Mouse (Mus musculus) thymus, postnatal 25 days (tissue): Measurements from ENCODE around the gene Asb3.

Source experiments
- DNase-seq: peaks from one replicate; pipeline ENCODE4 v3.0.0; 2022

Gene Asb3

DNA sequence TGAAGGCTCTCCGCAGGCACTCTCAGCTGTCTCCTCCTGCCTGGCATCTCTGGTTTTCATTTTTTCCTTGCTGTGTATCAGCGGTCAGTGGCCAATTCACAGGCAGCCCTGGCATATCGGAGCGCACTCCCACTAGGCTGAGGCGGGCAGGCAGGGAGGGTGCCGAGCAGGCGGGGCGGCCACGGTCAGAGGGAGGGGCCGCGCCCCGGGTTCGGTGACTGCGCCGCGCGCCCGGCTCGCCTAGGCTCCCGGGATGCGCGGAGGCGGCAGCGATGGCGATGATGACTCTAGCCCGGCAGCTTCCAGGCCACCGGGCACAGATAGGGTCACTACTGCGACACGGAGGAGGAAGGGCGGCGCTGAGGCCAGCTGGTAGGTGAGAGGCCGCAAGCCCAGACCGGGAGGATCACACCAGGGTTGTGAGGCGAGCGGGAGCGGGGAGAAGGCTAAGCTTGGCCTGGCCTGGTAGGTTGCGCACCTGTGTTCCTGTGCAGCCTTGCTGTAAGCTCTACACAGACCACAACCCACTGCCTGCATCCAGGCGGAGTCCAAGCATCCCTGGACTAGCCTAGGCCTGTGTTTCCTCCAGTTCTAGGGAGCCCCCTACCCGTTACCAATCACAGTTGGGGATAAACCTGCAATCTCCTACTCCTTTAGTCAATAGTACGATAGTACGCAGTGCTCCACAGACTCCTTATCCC, at the start of gene Asb3, which contains the start of gene Gpr75:
Gene Asb3 (plus strand): TSS at position 246 of the 701 bp plus-strand sequence.
Gene Gpr75 (plus strand): TSS at position 188 of the 701 bp plus-strand sequence.
- DNase-seq, result no peak

DNA sequence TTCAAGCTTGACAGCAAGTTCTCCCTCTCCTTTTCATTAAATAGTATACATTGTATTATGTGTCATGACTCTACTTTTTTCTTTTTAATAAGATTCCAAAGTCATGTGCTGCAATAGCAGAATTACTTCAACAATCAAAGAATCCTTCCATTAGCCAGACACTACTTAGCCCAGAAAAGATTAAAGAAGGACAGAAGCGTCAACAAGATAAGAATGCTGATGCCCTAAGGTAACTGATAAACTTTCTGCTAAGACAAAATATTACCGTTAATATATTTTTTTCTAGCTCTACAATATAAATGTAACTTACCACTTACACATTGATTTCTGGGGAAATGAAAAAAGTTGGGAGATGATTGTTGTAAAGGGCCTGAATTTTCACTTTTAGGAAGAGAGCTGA, 46.4 kb upstream of the Asb3 start:
- DNase-seq, result no peak

DNA sequence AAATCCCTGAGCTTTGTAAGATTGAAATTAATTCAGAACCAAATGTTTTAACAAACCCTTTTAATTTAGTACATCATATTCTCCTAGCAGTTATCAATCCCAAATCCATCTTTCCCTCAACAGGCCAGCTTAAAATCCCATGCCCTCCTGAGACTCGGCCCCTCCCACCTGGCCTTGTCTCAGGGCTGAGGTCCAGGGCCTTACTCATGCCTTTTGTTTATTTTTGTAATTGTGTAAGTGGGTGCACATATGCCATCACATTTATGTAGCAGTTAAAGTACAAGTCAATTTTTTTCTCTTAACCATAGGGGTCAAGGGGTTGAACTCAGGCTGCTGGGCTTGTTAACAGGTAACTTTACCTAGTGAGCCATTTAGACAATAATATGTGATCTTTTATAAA, 40.9 kb upstream of the Asb3 start:
- no peak for DNase-seq

DNA sequence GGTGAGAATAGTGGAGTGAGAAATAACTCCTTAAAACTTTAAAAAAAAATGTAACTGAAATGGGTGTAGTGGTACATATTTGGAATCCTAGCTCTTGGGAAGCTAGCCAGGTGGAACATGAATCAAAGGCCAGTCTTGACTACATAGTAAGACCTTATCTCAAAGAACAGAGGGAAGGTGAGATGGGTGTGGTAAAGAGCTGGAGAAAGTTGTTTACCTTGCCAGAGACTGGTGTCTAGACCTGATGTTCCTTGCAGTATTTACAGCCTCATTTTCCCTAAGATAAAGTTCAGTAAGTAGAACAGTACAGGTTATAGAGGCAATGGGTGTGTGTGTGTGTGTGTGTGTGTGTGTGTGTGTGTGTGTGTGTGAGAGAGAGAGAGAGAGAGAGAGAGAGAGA, 12.8 kb upstream of the Asb3 start:
- DNase-seq, result no peak

DNA sequence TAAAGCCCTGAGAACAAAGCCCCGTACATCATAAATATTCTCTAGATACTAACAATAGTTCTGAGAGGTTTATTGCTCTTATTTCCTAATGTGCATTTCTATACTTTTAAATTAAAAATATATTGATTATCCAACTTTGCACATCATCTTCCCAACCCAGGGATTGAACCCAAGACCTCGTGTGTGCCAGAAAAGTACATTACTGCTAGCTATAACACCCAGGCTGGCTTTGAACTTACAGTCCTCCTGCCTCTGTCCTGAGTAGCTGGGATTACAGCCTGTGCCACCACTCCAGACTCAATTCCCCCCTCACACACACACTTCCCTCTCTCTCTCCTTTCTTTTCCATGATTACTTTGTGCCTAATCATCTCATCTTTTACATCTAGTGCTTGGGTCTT, 2.9 kb downstream of the Asb3 start:
- DNase-seq, result no peak

DNA sequence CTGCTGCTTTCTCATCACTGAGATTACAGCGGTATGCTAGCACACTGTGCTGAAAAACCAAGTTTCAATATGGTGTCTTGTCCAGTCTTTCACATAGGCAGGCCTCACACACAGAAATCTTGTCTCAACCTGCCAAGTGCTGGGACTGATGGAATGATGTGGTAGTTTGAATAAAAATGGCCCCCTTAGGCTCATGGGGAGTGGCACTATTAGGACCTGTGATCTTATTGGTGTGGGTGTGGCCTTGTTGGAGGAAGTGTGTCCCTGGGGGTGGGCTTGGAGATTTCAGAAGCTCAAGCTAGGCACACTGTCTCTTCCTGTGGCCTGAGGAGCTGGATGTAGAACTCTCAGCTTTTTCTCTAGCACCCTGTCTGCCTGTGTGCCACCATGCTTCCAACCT, 11.0 kb downstream of the Asb3 start:
- no peak for DNase-seq

DNA sequence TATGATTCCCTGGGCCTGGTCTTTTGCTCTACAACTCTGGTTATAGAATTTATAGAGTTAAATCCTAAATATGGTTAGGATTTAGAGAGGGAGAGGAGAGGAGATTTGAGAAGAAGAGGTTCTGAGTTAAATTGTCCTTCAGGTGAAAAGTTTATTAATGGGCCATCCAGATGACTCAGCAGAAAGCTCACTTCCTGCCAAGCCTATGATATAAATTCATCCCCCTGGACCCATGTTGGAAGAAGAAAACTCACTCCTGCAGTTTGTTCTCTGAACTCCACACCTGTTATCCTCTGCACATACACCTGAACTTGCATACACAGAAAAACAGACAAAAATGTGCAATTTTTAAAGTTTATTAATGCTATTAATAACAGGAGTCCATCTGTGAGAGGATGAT, 14.1 kb downstream of the Asb3 start:
- DNase-seq, result no peak

DNA sequence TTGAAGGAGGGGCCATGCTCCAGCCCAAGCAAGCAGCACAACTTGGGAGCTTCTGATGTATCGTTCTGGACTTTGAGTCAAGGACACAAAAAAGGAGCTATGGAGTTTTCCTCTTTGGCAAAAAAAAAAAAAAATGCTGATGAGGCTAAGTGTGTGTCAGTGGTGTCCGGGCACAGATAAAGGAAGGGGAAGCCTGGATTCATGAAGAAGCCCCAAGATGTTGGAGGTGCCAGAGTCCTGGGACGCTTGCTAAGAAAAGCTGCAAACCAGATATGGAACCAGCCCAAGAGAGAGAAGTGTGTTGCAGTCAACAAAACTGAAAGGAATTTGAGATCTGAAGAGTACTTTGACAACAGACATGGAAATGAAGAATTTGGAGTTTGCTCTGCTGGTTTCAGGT, 27.1 kb downstream of the Asb3 start:
- no peak for DNase-seq

DNA sequence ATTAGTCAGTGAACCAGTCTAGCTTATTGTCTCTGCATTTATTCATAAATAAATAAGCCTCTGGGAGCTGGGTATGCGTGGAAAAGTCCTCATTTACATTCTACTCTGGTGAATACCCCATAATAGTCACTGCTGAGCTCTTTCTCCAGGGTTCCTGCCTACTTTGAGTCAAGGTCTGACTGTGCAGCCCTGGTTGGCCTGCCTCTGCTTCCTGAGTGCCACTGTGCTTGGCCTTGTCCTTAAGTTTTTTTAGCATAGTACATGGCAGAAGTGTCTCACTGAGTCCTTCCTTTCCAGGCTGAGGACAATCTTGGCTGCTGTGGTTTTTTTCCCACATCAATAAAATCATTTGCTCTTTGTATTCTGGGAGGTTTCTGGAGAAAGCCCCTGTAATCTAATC, 35.4 kb downstream of the Asb3 start:
- DNase-seq, result no peak

DNA sequence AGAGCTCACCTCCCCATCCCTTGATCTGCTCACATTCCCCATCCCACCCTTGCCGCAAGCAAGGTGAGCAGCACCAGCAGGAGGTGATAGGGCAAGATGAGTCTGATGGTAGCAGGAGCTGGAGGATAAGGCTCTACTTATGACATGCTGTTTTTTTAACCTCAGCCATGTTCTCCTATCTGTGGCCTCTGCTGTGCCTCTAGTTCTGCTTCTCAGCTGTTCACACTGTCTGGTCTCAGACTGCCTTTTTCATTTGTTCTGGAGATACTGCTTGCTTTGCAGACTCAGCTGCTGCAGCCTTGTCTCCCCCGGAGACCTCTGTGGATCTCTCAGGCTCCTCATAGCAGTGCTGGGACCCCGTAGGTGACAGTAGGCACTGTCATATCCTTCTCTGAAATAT, 38.1 kb downstream of the Asb3 start:
- DNase-seq, result no peak

DNA sequence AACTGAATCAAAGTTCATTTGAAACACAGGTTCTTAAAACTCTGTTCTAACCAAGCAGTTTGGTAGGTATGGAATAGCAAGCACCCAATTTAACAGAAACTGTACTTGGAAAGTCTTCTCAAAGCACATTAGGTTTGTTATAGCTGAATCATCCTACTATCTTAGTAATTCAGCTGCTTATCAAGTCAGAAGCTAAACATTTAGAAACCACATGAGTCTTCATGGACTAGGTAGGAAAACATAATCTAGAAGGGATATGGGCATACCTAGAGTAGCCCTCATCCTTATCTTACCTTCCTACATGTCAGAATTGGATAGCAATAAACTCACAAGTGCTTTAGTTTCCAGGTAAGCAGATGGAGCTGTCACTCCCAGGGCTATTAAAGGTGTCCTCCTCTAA, 42.9 kb downstream of the Asb3 start:
- no peak for DNase-seq

DNA sequence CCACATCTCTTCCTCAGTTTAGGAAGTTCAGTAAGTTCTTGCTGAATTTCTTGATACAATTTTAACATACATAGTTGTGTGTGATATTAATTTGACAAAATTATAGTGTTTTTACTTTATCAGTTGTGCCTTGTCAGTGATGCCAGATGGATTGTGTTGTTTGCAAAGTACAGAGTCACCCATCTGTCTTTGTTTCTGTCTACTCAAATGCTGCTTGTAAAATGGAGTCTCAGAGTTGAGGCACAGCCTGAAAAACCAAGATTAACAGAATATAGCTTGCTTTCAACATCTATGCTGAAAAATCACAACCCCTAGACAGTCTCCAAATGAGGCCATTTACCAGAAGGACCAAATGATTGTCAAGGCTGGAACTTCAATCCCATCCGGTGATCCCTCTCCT, 43.3 kb downstream of the Asb3 start:
- DNase-seq, result no peak

DNA sequence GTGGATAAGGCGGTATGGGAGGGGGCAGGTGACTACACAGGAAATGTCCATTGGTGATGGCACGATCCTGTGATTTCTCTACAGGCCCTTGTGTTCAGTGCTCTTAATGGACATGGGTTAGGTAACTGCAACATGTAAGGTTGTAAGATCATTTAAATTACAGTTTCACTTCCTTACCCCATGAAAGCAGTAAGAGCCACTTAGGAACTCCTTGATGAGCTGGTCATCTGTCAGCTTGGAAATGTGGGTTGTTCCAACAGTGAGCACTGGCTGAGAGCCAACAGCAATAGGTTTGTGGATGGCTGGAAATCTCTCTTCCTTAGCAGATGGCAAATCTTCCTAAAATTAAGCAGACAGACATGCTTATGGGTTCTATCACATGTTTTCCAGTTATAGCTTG, 58.3 kb downstream of the Asb3 start:
- DNase-seq, result no peak

DNA sequence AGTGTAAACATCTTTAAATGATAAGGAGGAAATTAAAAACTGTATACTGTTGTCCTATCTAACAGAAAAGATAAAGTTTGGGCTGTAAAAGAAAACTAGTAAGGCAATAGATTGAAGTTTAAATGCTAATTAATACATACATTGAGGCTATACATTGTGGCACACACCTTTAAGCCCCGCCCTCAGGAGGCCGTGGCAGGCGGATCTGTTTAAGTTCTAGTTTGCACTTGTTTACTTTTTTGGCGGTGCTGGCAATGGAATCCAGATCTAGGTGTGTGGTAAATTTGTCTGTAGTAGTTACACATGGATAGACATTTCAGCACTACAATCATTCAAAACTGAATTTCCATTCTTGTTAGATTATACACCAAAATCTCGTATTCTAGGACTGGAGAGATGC, 67.6 kb downstream of the Asb3 start:
- no peak for DNase-seq

DNA sequence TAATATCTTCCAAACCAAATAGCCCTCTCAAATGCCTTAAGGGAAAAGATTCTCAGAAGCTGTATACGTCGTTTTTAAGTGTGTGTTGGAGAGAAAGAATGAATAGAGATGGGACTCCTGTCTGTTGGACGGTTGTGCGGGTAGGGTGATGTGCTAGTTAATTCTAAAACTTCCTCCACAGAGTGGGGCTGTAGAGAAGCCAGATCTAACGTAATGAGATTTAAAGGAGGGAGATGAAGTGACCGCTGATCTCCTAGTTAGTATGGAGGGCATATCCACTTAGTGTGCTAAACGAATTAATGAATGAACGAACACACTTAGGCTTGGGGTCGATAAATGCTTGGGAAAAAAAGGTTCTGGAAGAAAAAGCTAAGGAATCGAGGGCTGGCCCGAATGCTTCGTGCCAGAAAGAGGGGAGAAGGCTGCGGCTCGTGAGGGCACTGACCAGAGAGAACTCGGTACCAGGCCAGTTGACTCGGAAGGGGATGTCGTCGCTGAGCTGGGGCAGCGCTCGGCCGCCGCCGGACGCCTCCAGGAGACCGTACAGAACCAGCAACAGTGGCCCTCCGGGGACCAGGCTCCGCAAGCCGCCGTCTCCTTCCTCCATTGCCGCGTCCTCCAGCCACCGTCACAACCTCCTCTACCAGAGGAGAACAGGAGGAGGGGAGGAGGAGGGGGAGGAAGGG, 68.4 kb downstream of the Asb3 start:
- DNase-seq, result no peak

DNA sequence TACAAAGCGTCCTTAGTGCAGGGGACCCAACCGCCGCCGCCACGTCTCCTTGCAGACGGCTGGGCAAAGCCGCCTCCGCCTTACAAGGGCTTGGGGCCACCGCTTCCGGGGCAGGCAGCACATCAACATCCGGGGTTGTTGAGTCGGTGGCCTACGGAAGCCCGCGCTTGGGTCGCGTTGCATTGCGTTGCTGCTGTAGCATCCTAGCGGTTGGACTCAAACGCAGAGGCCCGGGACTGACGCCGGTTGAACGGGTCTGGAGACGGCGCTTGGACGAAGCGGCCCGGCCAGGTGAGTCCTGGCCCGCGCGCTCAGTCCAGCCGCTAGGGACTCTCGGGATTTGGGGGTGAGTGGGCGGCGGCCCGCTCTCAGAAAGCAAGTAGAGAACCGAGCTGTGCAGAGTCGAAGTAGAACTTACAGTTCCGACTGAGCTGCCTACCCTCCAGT, 69.1 kb downstream of the Asb3 start, which contains the start of gene Erlec1:
Gene Erlec1 (minus strand): TSS at position 57 of the 447 bp plus-strand sequence.
- peak; percentile 88 for DNase-seq

DNA sequence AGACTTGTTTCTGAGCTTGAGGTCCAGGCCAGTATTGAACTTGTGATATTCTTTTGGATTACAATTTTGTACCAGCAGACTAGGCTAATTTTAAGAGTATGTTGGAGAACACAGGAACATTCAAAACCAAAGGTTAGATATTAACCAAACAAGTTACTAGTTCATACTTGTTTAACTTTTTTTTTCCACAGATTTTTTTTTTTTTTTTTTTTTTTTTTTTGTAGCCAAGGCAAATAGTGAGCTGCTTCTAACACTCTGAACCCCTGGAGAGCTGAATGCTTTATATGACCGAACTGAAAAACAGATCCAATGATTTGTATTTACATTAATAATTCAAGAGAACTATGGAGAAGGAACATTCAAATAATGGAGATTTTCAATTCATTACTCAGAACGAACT, 100.0 kb downstream of the Asb3 start:
- DNase-seq, result no peak

DNA sequence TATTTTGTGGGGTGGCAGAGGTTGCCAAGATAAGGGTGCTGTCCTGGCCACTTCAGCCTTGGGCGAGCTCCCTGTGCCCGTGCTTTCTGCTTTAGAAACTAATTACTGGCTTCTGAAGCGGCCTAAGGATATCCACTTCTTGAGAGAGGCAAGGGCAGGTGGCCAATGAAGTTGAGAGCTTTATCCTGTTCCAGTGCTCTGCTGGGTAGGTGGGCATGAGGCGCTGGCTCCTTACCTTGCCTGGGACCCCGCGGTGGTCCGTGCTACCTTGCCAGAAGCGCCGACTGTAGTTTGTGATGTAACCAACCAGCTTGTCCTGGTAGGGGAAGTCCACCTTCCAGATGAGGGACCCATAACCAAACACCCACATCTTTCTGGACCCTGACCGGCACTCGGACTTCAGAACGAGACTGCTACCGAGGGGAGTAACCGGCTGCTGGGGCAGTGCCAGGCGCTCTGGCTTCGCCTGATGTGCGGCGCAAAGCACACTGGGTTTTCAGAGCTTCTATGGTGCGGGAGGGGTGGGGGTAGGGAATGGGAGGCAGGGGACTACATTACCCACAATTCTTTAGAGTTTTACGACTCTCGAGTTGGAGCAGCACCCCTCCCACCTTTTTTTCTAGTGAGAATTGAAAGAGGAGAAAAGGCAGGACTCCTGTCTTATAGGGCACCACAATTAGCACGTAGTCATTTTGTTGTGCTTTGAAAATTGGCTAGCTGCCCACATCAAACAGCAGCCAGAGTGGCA, 100.8 kb downstream of the Asb3 start, which contains the start of gene Chac2:
Gene Chac2 (minus strand): TSS at position 474 of the 748 bp plus-strand sequence.
- DNase-seq, result peak; percentile 74

DNA sequence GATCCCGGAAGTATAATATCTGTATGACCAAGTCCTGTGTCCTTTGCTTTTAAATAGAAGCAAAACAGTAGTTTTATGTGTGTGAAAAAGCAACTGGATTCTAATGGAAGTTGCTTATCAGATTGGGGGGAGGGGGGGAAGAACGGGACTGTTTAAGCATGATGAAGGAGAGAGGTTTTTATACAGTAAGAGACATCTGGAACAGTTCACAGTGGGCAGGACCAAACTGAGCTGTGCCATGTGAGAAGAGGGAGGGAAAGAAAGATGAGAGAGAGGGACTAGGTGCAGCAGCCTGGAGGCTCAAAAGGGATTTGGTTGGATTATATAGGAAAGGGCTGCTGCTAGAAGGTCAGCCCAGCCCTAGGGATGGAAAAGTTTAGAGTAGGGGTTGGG, 101.4 kb downstream of the Asb3 start:
- DNase-seq, result peak; percentile 2

DNA sequence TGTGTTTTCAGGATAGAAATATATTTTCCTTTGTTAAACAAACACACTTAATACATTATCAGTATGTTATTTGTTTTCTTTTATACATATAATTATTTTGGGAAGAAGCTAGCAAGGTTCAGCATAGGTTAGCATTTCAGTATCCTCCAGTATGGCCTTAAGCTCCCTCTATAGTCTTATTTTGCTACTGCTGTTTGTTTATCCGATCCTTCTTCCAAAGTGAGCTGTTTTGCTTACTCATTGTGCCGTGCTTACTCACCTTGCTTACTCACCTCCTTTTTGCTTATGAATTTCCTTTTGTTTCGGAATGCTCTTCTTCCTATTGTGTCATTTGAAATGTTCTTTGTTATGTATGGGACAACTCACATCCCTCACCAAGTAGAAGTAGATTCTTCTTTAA, 111.5 kb downstream of the Asb3 start:
- DNase-seq, result no peak

DNA sequence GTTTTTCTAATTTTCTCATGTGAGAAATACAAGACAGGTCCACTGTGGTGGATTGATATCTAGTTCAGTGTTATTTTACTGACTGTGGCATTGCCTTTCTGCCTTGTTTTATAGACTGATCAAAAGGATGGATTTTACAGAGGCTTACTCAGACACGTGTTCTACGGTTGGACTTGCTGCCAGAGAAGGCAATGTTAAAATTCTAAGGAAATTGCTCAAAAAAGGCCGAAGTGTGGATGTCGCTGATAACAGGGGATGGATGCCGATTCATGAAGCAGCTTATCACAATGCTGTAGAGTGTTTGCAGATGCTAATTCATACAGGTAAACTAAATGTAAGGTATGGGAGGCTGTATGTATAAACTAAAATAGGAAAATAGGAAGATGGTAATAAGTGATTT, 113.0 kb downstream of the Asb3 start:
- no peak for DNase-seq

DNA sequence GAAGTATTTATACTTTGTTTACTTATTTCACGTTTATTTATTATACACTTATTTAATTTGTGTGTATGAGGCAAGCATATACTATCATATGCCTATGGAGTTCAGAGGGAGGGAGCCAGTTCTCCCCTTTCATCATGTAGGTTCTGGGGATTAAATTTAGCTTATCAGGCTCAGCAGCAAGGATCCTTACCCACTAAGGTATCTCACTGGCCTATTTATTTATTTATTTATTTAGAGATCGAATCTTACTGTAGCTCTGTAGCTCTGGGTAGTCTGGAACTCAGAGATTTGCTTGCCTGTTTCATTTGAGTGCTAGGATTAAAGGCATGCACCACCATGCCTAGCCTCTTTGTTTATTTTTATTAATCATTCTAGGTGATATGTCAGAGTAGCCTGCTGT, 113.5 kb downstream of the Asb3 start:
- no peak for DNase-seq

DNA sequence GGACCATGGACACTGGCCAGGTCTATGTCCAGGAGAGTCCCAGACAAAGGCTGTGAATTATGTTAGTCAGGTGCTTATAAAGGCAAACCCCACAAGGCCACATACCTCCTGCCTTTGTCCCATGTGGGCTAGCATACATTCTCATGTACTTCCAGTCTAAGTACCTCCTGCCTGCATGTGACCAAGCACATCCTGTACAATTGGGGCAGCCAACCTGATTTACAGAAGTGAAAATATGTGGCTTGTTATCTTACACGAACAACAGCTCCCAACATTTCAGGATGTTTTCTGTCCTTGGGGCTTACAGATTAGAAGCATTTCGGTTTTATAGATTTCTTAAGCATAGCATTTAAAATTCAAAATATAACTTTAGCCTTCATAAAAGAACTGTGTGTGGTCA, 114.8 kb downstream of the Asb3 start:
- DNase-seq, result no peak
